Mouse (Mus musculus): ENCODE measurements at regions not wholly inside any gene's neighbourhood (a gene's known extent, or its start where the extent isn't known, plus 50 kb on each side); places are given as distances from the start of the nearest gene placed in this dataset.

DNA sequence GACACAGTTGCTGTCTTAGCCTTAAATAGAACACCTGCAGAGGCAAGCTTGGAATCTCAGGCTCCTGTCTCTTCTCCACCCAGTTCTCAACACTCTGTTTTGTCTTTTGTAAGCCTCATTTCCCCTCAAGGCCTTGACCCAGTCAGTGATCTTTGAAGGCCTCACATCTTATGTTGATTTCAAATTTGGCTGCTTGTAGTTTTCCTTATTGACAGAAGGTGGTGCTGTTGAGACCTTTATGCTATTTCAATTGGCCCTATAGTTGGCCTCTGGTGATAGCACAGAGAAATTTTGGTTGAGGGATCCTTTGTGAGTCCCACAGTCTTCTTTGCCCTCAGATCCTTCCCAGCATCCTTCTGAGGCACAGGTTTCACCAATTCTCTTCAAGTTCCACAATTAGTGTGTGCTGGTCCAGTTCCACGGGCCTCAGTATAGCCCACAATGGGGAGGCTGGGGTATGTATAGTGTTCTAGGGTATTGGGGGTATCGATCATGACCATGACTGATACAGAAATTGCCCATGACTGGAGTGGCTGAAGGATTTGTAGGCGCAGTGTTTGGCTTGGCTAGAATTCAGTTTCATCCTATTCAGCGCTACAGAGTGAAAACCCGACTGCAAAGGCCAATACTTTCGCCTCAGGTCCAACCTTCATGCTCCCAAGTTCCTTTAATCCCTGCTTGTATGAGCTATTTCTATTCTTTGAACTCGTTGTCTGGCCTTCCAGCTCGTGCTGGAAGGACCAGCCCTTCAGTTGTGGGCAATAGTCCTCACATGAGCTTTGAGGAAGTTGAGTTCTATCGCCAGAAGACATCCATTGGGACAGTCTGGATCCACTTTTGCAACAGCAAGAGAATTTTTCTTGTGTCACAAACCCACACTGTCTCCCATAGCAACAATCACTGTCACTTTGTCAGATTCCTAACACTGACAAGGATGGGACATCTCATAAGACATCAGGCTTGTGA lies 110.3 kb downstream of the 4933412E24Rik start:
- Histone ChIP-seq H3K9ac (ENCODE audit: low read depth, low read length) (no peak overlapping the region), H3K4me2 (ENCODE audit: low read length) (no peak overlapping the region), H3K9me3 (replicated peaks; ENCODE audit: low read length) (no peaks in the 10 kb centered on the region), H3K27me3 (ENCODE audit: insufficient read depth, low read length) (no peaks in the 10 kb centered on the region), H3K4me1 (replicated peaks; ENCODE audit: insufficient read depth, low read length) (no peaks in the 10 kb centered on the region), H3K36me3 (ENCODE audit: insufficient read depth, low read length) (no peaks in the 10 kb centered on the region), H3K27ac (no peak overlapping the region), H3K4me3 (replicated peaks; ENCODE audit: low read depth, low read length) (no peak overlapping the region)
- DNase-seq (ENCODE audit: low spot score) (peak; percentile 58), ATAC-seq (replicated peaks; ENCODE audit: low FRiP score, low read depth) (no peak)
- peak; percentile 74 for TF ChIP-seq CTCF (IDR thresholded peaks at IDR 0.05; ENCODE audit: low read depth)
- WGBS: 80% methylated on average over 9 of the region's 9 CpGs

DNA sequence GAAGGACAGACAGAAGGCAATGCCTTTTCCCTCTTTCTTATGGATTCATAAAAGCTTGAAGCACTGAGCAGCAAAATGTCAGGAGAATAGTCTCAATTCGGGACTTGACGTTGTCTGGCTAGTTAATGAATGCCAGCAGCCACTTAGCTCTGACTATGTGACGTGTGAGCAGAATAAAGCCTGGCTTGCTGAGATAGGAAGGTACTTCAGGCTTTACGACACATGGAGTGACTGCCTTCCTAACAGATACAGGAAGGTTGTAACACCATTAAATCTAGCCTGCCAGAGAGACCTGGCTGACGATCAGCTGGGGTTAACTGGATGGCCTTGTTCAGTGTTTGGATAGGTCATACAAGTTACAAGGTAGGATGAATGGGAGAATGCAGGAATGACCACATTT lies 111.7 kb downstream of the 4933412E24Rik start:
- no peaks in the 10 kb centered on the region for H3K9me3 ChIP-seq (replicated peaks; ENCODE audit: low read length)
- H3K27me3 ChIP-seq (ENCODE audit: insufficient read depth, low read length): no peaks in the 10 kb centered on the region
- TF ChIP-seq CTCF (IDR thresholded peaks at IDR 0.05; ENCODE audit: low read depth): no peak
- no peaks in the 10 kb centered on the region for H3K36me3 ChIP-seq (ENCODE audit: insufficient read depth, low read length)
- H3K4me2 ChIP-seq (ENCODE audit: low read length): no peak overlapping the region
- DNase-seq (ENCODE audit: low spot score): no peak
- ATAC-seq (replicated peaks; ENCODE audit: low FRiP score, low read depth): no peak
- H3K27ac ChIP-seq: no peak overlapping the region
- no peak overlapping the region for H3K4me3 ChIP-seq (replicated peaks; ENCODE audit: low read depth, low read length)
- H3K4me1 ChIP-seq (replicated peaks; ENCODE audit: insufficient read depth, low read length): no peaks in the 10 kb centered on the region
- WGBS: 29% methylated on average over 5 of the region's 5 CpGs
- no peak overlapping the region for H3K9ac ChIP-seq (ENCODE audit: low read depth, low read length)

GRCm38 (mm10) chr15:59888996-59889395 lies 127.4 kb downstream of the 4933412E24Rik start:
- TF ChIP-seq CTCF (IDR thresholded peaks at IDR 0.05; ENCODE audit: low read depth): no peak
- no peak for DNase-seq (ENCODE audit: low spot score)

GRCm38 (mm10) chr15:59888131-59888459 lies 128.3 kb downstream of the 4933412E24Rik start:
- Histone ChIP-seq H3K9ac (ENCODE audit: low read depth, low read length) (no peak overlapping the region), H3K4me3 (replicated peaks; ENCODE audit: low read depth, low read length) (no peak overlapping the region), H3K27me3 (ENCODE audit: insufficient read depth, low read length) (no peaks in the 10 kb centered on the region), H3K4me2 (ENCODE audit: low read length) (no peak overlapping the region), H3K27ac (no peak overlapping the region), H3K36me3 (ENCODE audit: insufficient read depth, low read length) (no peaks in the 10 kb centered on the region), H3K4me1 (replicated peaks; ENCODE audit: insufficient read depth, low read length) (no peaks in the 10 kb centered on the region), H3K9me3 (replicated peaks; ENCODE audit: low read length) (no peaks in the 10 kb centered on the region)
- WGBS: 43% methylated on average over 2 of the region's 2 CpGs
- no peak for TF ChIP-seq CTCF (IDR thresholded peaks at IDR 0.05; ENCODE audit: low read depth)
- DNase-seq (ENCODE audit: low spot score): no peak
- ATAC-seq (replicated peaks; ENCODE audit: low FRiP score, low read depth): no peak

More at GRCm38 (mm10) chr15:59888996-59889395, 127.4 kb downstream of the 4933412E24Rik start:
- Histone ChIP-seq H3K27ac (no peak overlapping the region), H3K4me3 (replicated peaks; ENCODE audit: low read depth, low read length) (no peak overlapping the region), H3K9me3 (replicated peaks; ENCODE audit: low read length) (no peaks in the 10 kb centered on the region), H3K9ac (ENCODE audit: low read depth, low read length) (no peak overlapping the region), H3K27me3 (ENCODE audit: insufficient read depth, low read length) (no peaks in the 10 kb centered on the region), H3K4me2 (ENCODE audit: low read length) (no peak overlapping the region), H3K4me1 (replicated peaks; ENCODE audit: insufficient read depth, low read length) (no peaks in the 10 kb centered on the region), H3K36me3 (ENCODE audit: insufficient read depth, low read length) (no peaks in the 10 kb centered on the region)
- WGBS: 85% methylated on average over 2 of the region's 2 CpGs
- no peak for ATAC-seq (replicated peaks; ENCODE audit: low FRiP score, low read depth)

GRCm38 (mm10) chr15:59887381-59888130 lies 128.9 kb downstream of the 4933412E24Rik start:
- no peak overlapping the region for H3K4me3 ChIP-seq (replicated peaks; ENCODE audit: low read depth, low read length)
- 54% methylated on average over 5 of the region's 5 CpGs for WGBS
- H3K4me2 ChIP-seq (ENCODE audit: low read length): no peak overlapping the region
- no peak for ATAC-seq (replicated peaks; ENCODE audit: low FRiP score, low read depth)
- TF ChIP-seq CTCF (IDR thresholded peaks at IDR 0.05; ENCODE audit: low read depth): no peak
- H3K9me3 ChIP-seq (replicated peaks; ENCODE audit: low read length): no peaks in the 10 kb centered on the region
- DNase-seq (ENCODE audit: low spot score): no peak
- no peaks in the 10 kb centered on the region for H3K4me1 ChIP-seq (replicated peaks; ENCODE audit: insufficient read depth, low read length)
- no peaks in the 10 kb centered on the region for H3K27me3 ChIP-seq (ENCODE audit: insufficient read depth, low read length)
- H3K27ac ChIP-seq: no peak overlapping the region
- no peak overlapping the region for H3K9ac ChIP-seq (ENCODE audit: low read depth, low read length)
- no peaks in the 10 kb centered on the region for H3K36me3 ChIP-seq (ENCODE audit: insufficient read depth, low read length)

DNA sequence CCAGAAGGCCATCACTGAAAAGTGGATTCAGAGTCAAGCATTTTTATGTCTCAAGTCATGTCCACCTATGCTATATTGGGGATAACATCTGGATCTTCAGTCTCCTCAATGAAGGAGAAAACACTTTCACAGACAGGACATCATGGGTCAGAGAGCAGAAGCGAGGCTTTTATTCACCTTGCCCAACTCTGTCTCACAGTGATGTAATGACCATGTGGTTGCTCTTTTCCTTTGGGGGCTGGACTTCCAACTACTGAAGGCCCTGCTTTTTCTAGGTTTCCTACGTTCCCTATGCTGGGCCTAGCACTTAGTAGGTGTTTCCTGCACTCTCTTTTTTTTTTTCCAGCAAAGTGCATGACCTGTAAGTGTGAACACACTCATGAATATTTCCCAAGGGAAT lies 130.4 kb downstream of the 4933412E24Rik start:
- Histone ChIP-seq H3K4me2 (ENCODE audit: low read length) (no peak overlapping the region), H3K9me3 (replicated peaks; ENCODE audit: low read length) (no peaks in the 10 kb centered on the region), H3K4me1 (replicated peaks; ENCODE audit: insufficient read depth, low read length) (no peaks in the 10 kb centered on the region), H3K9ac (ENCODE audit: low read depth, low read length) (no peak overlapping the region), H3K27ac (no peak overlapping the region), H3K36me3 (ENCODE audit: insufficient read depth, low read length) (no peaks in the 10 kb centered on the region), H3K4me3 (replicated peaks; ENCODE audit: low read depth, low read length) (no peak overlapping the region), H3K27me3 (ENCODE audit: insufficient read depth, low read length) (no peaks in the 10 kb centered on the region)
- ATAC-seq (replicated peaks; ENCODE audit: low FRiP score, low read depth) (no peak), DNase-seq (ENCODE audit: low spot score) (no peak)
- no peak for TF ChIP-seq CTCF (IDR thresholded peaks at IDR 0.05; ENCODE audit: low read depth)
- 84% methylated on average over 2 of the region's 2 CpGs for WGBS
